Mouse (Mus musculus) embryonic stem cell, embryonic (primary cell): ENCODE results near the gene Ltb.

Experiments
- CTCF ChIA-PET, 4 experiments: fragments of 300-600 bp in 2 of 4; fragments of 350-600 bp in 2 of 4; sonication (Branson Sonifier 250); formaldehyde crosslinking; loops; one replicate each; lab custom pipeline; 2022; ENCODE audit warnings: inconsistent platforms in 2 of 4; lab: Charles Lee
- POLR2A ChIA-PET, 4 experiments: fragments of 300-600 bp in 2 of 4; fragments of 350-600 bp in 2 of 4; sonication (Branson Sonifier 250); formaldehyde crosslinking; loops; one replicate each; lab custom pipeline; 2022; ENCODE audit warnings: antibody characterized with exemption in 4 of 4, inconsistent platforms in 1 of 4; lab: Charles Lee

Gene Ltb

DNA sequence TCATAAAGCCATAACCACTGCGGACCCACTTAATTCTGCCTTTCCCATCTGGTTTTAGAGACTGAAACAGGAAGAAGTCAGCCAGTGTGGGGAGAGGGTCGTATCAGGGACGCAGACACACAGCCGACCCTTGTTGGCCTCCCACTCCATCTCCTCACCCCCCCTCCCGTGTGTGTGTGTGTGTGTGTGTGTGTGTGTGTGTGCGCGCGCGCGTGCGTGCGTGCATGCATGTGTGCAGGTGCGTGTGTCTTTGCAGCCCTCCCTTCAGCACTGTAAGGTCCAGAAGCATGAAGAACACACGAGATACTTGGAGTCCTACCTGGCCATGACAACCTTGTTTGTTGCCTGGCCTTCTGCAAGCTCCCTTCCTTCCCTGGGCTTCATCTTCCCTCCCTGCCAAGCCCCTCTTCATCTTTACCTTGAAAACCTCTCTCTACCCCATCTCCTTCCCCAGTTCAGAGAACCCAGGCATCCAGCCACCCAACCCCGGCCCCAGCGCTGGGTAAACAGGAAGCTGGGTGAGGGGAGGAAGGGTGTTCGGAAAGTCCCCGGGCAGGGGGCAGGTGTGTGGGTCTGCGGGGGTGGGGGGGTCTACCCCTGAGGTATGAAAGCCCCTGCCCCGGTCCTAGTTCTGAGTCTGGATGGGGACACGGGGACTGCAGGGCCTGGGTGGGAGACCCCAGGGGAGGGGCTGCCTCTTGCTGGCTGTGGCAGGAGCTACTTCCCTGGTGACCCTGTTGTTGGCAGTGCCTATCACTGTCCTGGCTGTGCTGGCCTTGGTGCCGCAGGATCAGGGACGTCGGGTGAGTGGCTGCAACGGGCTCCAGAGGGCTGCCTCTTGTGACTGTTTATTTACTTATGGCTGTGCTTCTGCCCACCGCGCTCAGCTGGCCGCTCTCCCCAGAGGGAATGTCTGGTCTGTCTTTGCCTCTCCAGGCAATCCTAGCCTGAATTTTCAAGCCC is at the start of gene Ltb:
Ltb (plus strand) TSS at position 559 of the 963 bp plus-strand sequence.
- POLR2A ChIA-PET, result interaction anchor here in 3 of 4 experiments (0.6 to 1.2 kb wide), 6 partner anchors 14 to 334 kb away, joined by 3 to 4 read pairs (median 3); partner anchors contain the start of gene Ddx39b (in 1 of the 3)
- CTCF ChIA-PET, result interaction anchor here (0.5 to 2.9 kb wide), 13 partner anchors 9 to 546 kb away, joined by 3 to 14 read pairs (median 4); partner anchors contain the start of genes Clic1 (in 1 of the 4) and D17H6S53E (in 1 of the 4)

DNA sequence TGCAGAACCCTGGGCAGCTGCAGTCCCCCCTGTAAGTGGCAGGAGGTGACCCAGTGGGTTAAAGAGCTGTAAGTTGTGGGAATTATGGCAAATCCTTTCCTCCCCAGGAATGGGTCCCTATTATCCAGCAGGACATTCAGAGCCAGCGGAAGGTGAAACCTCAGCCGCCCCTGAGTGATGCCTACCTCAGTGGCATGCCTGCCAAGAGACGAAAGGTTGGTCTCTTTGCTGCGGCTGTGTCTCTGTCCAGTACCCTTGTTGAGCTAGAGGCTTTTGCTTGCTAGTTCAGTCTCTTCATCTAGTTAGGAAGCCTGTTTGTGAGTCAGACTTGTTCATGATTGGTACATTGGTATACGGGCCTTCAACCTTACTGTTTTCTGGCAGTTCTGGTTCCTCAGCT is 48.1 kb upstream of the Ltb start:
- CTCF ChIA-PET, result interaction anchor here in 1 of 4 experiments (0.6 to 0.8 kb wide), 2 partner anchors 23 to 156 kb away, joined by 3 read pairs; no protein-coding TSS in a partner anchor
- POLR2A ChIA-PET, result interaction anchor here (0.5 to 24.1 kb wide), 35 partner anchors 0 to 196 kb away, joined by 3 to 561 read pairs (median 6); partner anchors contain the start of genes Apom (in 3 of the 4), Prrc2a (in 3 of the 4), D17H6S53E (in 2 of the 4) and Csnk2b (in 1 of the 4)

DNA sequence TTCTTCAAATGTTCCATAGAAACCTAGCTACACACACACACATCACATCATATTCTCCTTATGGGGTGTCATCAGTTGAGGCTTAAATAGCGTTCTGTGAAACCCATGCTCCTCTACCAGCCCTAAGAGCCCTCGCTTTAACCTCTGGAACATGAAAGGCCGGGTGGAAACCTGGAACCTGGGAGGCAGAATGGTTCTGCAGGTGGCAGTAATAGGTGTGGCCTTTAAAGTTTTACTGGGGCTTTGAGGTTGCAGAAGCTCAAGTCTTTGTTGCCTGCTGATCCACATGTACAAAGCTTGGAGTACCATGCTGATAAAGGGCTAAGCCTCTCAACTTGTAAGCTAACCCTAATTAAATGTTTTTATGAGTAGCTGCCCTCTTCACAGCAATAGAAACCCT is 46.9 kb upstream of the Ltb start:
- ChIA-PET POLR2A (interaction anchor here (0.6 to 24.1 kb wide), 41 partner anchors 1 to 197 kb away, joined by 3 to 561 read pairs (median 7); partner anchors contain the start of genes D17H6S53E (in 4 of the 4), Ddx39b (in 3 of the 4), Prrc2a (in 3 of the 4) and Apom (in 2 of the 4)), CTCF (interaction anchor here in 1 of 4 experiments (0.6 to 0.9 kb wide), 2 partner anchors 21 to 111 kb away, joined by 4 read pairs; no protein-coding TSS in a partner anchor)

DNA sequence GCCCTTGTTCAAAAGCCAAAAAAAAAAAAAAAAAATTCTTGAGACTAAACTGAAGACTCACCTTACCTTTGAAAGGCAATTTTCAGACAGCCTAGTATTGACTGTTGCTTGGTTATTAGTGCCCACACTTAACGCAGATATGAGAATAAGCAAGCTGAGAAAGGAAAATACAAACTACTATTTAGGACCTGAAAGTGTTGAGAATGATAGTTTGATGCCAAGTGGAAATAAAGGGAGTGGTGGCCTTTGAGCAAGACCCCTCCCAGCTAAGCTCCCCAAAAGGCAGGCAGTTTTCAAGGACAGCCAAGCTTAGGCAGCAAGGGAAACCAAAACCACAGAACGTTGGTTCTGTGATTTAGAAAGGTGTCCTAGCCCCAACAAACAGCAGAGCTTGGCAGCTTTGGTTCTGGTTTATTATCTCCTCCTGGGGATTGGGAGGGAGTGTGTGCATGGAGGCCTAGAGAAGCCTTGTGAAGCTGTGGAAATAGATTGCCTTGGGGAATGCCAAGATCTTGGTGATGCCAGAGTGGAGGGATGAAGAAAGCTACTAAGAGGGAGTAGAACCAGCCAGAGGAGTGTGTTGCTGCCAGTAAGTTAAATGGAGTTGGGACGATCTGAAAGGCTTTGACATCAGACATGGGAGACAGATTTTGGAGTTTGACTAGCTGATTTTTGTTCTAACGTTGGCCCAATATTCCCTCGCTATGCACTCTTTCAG is 46.2 kb upstream of the Ltb start:
- POLR2A ChIA-PET, result interaction anchor here (0.6 to 24.1 kb wide), 43 partner anchors 2 to 555 kb away, joined by 3 to 561 read pairs (median 5); partner anchors contain the start of genes D17H6S53E (in 3 of the 4), Ddx39b (in 3 of the 4), Apom (in 2 of the 4) and Csnk2b (in 2 of the 4)
- CTCF ChIA-PET, result interaction anchor here in 1 of 4 experiments (0.6 to 1.2 kb wide), 3 partner anchors 19 to 111 kb away, joined by 3 to 4 read pairs (median 4); no protein-coding TSS in a partner anchor

- ChIA-PET CTCF (interaction anchor here in 2 of 4 experiments (1.0 kb wide), 2 partner anchors 16 to 17 kb away, joined by 3 read pairs; no protein-coding TSS in a partner anchor), POLR2A (interaction anchor here (0.8 to 24.9 kb wide), 11 partner anchors 5 to 104 kb away, joined by 3 to 561 read pairs (median 5); partner anchors contain the start of genes Ddx39b (in 2 of the 4) and Prrc2a (in 1 of the 4))
These were observed 42.1 kb upstream of the Ltb start for GRCm38 (mm10) chr17:35152121-35152520.

GRCm38 (mm10) chr17:35153077-35153476 is 41.2 kb upstream of the Ltb start:
- POLR2A ChIA-PET, result interaction anchor here (0.7 to 24.9 kb wide), 12 partner anchors 4 to 191 kb away, joined by 3 to 561 read pairs (median 5); partner anchors contain the start of genes Ddx39b (in 2 of the 4) and Prrc2a (in 1 of the 4)
- CTCF ChIA-PET, result interaction anchor here in 2 of 4 experiments (0.7 to 1.0 kb wide), 2 partner anchors 15 to 93 kb away, joined by 3 read pairs; no protein-coding TSS in a partner anchor

GRCm38 (mm10) chr17:35153931-35154330 is 40.3 kb upstream of the Ltb start:
- POLR2A ChIA-PET, result interaction anchor here (0.6 to 24.9 kb wide), 18 partner anchors 3 to 736 kb away, joined by 3 to 561 read pairs (median 8); partner anchors contain the start of genes Ddx39b (in 3 of the 4) and Prrc2a (in 3 of the 4)
- CTCF ChIA-PET, result interaction anchor here in 1 of 4 experiments (2.4 kb wide), 1 partner anchor 15 kb away, joined by 15 read pairs; no protein-coding TSS in a partner anchor

- ChIA-PET CTCF (interaction anchor here in 2 of 4 experiments (1.7 to 2.5 kb wide), 2 partner anchors 12 to 14 kb away, joined by 6 to 15 read pairs (median 9); no protein-coding TSS in a partner anchor), POLR2A (interaction anchor here (0.6 to 24.9 kb wide), 25 partner anchors 3 to 735 kb away, joined by 3 to 561 read pairs (median 7); partner anchors contain the start of genes Ddx39b (in 4 of the 4), Prrc2a (in 3 of the 4), D17H6S53E (in 2 of the 4) and Apom (in 1 of the 4))
These were observed 39.6 kb upstream of the Ltb start for GRCm38 (mm10) chr17:35154616-35155015.

DNA sequence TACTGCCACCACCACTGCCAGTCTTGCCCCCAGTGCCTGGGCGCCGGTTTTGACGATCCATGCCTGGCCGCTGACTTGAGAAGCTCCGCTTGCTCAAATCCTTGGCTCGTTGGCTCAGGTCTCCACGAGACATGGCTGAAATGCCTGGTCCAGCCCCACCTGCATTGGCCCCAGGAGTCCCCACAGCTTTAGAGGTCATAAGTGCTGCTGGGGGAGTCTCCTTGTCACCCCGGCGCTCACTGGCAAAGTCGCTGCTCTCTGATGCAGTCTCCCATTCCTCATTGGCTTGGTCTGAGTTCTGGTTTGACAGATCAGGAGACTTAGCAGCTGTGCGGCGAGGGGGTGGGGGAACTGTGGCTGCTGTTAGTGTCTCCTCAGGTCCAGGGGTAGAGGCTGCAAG is 38.8 kb upstream of the Ltb start:
- POLR2A ChIA-PET, result interaction anchor here (0.6 to 24.9 kb wide), 27 partner anchors 2 to 1909 kb away, joined by 3 to 561 read pairs (median 6); partner anchors contain the start of genes D17H6S53E (in 3 of the 4), Ddx39b (in 3 of the 4), Prrc2a (in 3 of the 4) and Apom (in 1 of the 4)
- CTCF ChIA-PET, result interaction anchor here in 2 of 4 experiments (1.0 to 2.5 kb wide), 3 partner anchors 11 to 13 kb away, joined by 6 to 15 read pairs (median 8); no protein-coding TSS in a partner anchor

GRCm38 (mm10) chr17:35156461-35157200 is 37.6 kb upstream of the Ltb start:
- ChIA-PET CTCF (interaction anchor here in 3 of 4 experiments (0.5 to 2.5 kb wide), 5 partner anchors 10 to 380 kb away, joined by 4 to 9 read pairs (median 8); no protein-coding TSS in a partner anchor), POLR2A (interaction anchor here (0.5 to 24.9 kb wide), 21 partner anchors 1 to 251 kb away, joined by 3 to 561 read pairs (median 6); partner anchors contain the start of genes Apom (in 2 of the 4), D17H6S53E (in 2 of the 4), Ddx39b (in 2 of the 4) and Csnk2b (in 1 of the 4))

- CTCF ChIA-PET, result interaction anchor here in 2 of 4 experiments (0.5 to 1.4 kb wide), 3 partner anchors 12 to 380 kb away, joined by 4 to 8 read pairs (median 4); no protein-coding TSS in a partner anchor
- POLR2A ChIA-PET, result interaction anchor here (0.9 to 24.9 kb wide), 11 partner anchors 8 to 205 kb away, joined by 3 to 561 read pairs (median 16); partner anchors contain the start of genes Ddx39b (in 2 of the 4), Csnk2b (in 1 of the 4) and Gpank1 (in 1 of the 4)
These were observed 37.0 kb upstream of the Ltb start for GRCm38 (mm10) chr17:35157254-35157653.

GRCm38 (mm10) chr17:35157661-35158175 is 36.5 kb upstream of the Ltb start:
- POLR2A ChIA-PET, result interaction anchor here in 3 of 4 experiments (1.0 to 24.9 kb wide), 7 partner anchors 9 to 205 kb away, joined by 3 to 561 read pairs (median 252); partner anchors contain the start of gene Ddx39b (in 2 of the 3)
- CTCF ChIA-PET, result no interaction called here

GRCm38 (mm10) chr17:35158850-35159593 is 35.2 kb upstream of the Ltb start:
- ChIA-PET POLR2A (interaction anchor here (0.7 to 24.9 kb wide), 28 partner anchors 10 to 1250 kb away, joined by 3 to 561 read pairs (median 4); partner anchors contain the start of genes Ddx39b (in 2 of the 4), Apom (in 1 of the 4), Csnk2b (in 1 of the 4) and D17H6S53E (in 1 of the 4)), CTCF (interaction anchor here in 3 of 4 experiments (0.6 to 1.3 kb wide), 4 partner anchors 10 to 247 kb away, joined by 3 to 5 read pairs (median 3); no protein-coding TSS in a partner anchor)

GRCm38 (mm10) chr17:35159638-35160037 is 34.6 kb upstream of the Ltb start:
- ChIA-PET CTCF (interaction anchor here in 3 of 4 experiments (0.6 to 1.3 kb wide), 6 partner anchors 9 to 248 kb away, joined by 3 to 5 read pairs (median 3); no protein-coding TSS in a partner anchor), POLR2A (interaction anchor here (0.7 to 24.9 kb wide), 27 partner anchors 9 to 1251 kb away, joined by 3 to 561 read pairs (median 4); partner anchors contain the start of genes Ddx39b (in 2 of the 4), Apom (in 1 of the 4), Csnk2b (in 1 of the 4) and D17H6S53E (in 1 of the 4))
